Mouse (Mus musculus): Measurements from ENCODE around the gene Ube2q2.
A peak's percentile ranks its signal among the peaks of the same experiment; 100 is the strongest.

Gene Ube2q2

DNA sequence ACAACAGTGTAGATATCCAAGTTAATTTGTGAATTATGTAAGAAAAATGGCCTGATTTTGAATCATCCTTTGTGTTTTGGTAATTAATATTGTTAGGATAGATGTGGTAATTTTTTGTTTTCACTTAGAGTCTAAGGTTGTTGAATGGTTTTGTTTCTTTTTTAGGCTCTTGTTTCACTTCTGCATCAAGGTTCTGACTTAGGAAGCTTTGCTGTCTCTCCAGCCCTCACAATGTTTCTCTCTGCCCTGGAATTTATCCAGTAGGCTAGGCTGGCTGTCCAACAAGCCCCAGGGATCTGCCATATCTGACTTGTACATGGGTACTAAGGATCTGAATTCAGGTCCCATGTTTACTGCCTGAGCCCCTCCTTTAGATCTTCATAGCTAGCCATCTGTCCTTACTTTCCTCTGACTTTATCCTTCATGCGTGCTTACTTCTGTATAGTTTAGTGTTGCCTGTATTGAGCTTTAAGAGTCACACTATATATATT is 23.6 kb downstream of the Ube2q2 start:
- DNase-seq (ENCODE audit: low spot score in 2 of 2), result no peak

DNA sequence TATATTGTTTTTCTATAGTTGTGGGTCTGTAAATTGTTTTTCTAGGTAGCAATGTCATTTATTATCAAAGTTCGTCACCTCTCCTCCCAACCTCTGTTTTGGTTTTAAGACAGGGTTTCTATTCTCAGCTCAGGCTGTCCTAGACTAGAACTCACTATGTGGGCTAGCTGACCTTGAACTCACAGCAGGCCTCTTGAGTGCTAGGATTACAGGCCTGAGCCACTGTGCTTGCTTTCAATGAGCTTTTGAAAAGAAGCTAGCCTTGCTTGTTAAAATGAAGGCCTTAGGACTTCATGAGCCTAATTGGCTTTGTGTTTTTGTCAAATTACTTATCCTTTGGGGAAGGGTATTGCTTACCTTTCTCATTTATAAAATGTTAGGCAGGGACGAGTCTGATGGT is 25.6 kb downstream of the Ube2q2 start:
- DNase-seq (ENCODE audit: low spot score in 2 of 2), result no peak

DNA sequence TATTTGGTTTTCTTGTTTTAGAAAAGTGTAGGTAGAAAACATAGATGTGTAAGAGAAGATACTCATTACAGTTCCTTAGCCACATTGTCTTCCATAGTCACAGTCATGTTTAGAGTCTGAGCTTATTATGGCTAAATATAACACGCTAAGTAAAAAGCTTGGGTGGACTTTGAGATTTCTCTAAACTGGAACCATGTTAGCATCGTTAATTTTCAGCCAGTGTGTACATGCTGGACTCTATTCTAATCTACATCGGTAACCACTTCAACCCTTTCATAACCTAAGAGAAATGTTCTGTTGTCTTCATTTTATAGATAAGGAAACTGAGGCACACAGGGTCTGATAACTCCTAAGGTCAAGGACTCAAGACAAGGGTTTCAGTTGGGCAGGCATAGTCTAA is 47.2 kb downstream of the Ube2q2 start:
- DNase-seq (ENCODE audit: low spot score in 2 of 2), result no peak

DNA sequence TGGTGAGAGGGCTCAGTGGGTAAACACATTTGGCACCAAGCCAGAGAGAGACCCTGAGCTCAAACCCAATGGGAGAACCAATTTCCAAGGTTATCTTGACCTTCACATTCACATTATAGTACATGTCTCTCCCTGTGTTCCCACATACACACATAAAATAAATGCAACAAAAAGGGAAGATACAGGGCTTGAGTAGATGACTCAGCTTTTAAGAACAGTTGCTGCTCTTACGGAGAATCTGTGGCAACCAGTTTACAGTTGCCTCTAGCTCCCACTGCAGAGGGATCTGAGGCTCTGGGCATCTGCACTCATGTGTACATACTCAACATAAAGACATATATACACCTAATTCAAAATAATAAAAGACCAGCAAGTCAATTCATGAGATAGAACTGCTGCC is 49.6 kb downstream of the Ube2q2 start:
- no peak for DNase-seq (ENCODE audit: low spot score in 2 of 2)

DNA sequence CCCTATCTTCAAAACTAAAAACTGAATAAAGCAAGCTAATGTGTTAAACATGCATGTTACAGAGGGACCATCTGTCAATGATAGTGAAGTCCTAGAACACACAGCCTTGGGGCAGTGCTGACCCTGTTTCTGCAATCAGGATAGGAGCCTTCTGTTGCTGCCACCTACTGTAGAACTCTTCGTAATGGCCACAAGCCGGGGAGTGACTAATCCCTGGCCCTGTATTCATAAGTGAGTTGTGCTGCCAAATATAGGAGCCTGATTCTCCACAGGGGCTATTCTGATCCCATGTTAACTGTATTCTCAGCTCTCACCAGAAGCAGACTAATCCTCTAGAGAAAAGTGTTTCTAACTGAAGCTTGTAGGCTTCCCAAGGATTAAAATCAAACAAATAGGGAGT is 50.7 kb downstream of the Ube2q2 start:
- DNase-seq (ENCODE audit: low spot score in 2 of 2), result peak; percentile 13 to 20

DNA sequence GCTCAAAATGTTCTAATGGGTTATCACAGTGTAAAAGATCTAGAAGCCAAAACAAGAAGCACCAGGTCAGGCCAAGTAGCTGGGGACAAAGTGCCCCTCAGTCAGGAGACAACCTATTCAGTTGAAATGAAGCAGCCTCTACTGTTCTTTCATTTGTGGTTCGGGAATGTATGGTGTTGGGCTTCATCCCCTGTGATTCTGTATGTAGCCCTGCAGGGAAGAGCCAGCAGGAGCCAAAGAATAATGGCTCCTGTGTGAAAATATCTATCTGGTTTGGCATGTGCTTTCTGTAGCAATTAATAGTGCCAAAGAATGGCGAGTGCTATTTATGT is 59.8 kb downstream of the Ube2q2 start:
- DNase-seq (ENCODE audit: low spot score in 2 of 2), result no peak

DNA sequence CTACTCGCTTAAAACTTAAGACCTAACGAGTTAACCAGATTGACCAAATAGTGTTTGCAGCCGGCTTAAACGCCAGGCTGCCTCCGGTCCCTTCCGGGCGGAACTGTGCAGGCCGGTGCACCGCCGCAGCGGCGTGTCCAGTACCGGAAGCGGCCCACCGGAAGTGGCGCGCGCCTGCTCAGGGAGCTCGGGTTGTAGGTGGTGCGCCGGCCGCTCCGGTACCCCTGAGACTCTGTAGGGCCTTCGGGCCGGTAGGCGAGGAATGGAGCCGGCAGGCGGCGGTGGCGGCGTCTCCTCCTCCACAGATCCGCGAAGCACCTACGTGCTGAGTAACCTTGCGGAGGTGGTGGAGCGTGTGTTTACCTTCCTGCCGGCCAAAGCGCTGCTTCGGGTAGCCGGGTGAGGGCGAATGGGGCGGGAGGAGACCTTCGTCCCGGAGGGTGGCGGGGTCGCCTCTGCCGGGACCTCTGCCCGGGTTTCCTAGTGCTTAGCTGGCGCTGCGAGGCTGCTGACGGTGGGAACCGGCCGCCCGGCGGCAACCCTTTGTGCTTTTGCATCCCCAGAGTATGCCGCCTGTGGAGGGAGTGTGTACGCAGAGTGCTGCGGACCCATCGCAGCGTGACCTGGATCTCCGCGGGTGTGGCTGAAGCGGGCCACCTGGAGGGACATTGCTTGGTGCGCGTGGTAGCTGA is 60.3 kb downstream of the Ube2q2 start, which contains the start of gene Fbxo22:
Gene Fbxo22 (plus strand): TSS at position 136 of the 692 bp plus-strand sequence.
- DNase-seq (ENCODE audit: low spot score in 2 of 2), result peak; percentile 85 to 86

DNA sequence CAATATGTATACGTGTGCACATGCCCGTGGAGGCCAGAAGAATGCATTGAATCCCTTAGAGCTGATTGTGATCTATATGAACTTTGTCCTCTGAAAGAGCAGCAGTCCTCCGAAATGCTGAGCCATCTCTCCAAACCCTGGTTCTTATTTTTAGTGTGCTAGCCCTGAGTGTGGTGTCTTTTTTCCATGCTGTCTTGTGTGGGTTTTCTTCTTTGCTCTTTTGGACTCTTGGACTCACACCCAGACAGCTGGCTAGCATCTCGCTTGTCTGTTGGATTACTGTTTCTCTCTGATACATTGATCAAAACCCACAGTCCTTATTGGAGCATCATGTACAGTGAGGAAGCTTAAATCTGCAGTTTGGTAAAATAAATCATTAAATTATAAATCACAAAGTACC is 63.0 kb downstream of the Ube2q2 start:
- no peak for DNase-seq (ENCODE audit: low spot score in 2 of 2)

DNA sequence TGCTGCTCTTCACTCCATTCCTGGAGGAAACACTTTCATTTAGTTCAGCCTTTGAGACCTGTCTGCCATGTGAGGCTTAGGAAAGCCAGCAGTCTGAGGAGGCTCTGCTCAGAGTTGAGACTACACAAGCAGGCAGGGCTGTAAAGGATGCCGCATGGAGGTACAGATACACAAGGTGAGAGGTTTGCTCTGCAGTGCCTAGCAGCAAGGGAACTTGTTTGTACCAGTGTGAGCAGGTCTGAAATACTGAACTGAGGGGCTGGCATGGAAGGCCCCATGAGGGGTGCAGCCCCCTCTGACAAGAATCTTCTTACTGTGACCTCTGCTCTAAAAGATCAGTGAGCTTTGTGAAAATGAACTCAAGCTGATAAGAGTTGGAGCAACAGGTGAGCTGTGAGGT is 64.7 kb downstream of the Ube2q2 start:
- DNase-seq (ENCODE audit: low spot score in 2 of 2), result no peak

DNA sequence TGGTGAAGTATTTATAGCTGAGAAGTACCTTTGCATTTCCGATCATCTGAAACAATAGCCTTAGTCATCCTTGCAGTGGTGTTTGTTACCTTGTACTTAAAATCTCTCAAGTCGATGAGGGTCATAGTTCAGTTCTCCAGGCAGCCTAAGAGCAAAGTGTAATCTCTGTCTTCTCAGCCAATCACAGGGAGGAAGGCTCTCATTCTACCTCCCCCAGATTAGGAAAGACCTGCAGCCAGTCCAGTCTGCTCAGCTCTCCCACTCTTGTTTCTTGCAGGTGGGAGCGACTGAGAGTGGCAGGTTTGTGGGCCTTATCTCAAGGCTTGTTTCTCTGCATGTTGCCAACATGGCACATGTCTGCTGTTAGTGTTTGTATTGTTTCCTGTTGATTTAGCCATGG is 66.4 kb downstream of the Ube2q2 start:
- DNase-seq (ENCODE audit: low spot score in 2 of 2), result no peak

DNA sequence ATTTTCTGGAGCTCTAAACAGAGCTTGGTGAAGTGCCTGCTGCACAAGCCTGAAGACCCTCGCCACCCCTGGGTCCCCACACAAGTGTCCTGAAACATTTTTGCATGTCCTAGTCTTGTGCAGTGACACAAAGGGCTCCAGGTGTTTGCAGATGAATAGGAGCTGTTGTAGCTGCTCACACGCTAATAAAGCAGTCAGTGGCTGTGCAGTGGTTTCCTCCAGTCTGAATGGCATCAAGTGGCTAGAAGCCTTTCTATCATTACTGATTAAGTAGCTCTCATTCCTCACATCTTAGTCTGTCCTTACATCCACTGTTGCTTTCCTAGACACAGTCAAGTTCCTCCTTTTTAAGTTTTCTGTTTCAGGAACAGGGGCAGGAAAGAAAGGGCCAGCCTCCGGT is 67.0 kb downstream of the Ube2q2 start:
- no peak for DNase-seq (ENCODE audit: low spot score in 2 of 2)

DNA sequence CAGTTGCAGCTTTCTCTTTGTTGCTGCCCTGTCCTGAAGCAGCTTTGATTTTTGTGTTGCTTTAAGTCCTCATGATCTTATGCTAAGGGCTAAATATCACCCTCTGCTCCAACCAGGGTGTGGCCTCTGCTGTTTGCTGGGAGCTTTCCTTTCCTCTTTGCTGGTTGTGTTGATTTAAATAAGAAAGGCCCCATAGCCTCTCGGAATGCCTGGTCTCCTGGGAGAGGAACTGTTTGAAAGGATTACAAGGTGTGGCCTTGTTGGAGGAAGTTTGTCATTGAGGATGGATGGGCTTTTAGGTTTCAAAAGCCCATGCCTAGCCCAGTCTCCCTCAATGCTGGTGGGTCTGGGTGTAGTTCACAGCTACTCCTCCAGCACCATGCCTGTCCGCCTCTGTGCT is 67.4 kb downstream of the Ube2q2 start:
- no peak for DNase-seq (ENCODE audit: low spot score in 2 of 2)

DNA sequence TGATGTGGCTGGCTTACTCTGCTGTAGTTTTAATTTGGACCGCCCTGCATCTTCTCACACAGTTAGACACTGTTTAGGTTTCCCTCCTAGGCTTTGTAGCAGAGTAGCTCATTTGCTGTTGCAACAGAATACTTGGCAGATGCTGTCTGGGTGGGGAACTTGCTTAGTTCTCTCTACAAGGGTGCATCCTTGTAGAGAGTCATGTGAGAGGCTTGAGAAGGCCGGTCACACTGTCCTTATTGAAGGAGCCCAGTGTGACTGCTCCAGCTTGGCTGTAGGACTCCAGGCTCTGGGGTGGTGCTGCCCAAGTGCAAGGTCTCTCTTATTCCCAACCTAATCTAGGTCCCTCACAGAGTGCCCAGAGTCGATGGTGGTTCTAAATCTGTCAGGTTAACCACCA is 68.7 kb downstream of the Ube2q2 start:
- no peak for DNase-seq (ENCODE audit: low spot score in 2 of 2)

DNA sequence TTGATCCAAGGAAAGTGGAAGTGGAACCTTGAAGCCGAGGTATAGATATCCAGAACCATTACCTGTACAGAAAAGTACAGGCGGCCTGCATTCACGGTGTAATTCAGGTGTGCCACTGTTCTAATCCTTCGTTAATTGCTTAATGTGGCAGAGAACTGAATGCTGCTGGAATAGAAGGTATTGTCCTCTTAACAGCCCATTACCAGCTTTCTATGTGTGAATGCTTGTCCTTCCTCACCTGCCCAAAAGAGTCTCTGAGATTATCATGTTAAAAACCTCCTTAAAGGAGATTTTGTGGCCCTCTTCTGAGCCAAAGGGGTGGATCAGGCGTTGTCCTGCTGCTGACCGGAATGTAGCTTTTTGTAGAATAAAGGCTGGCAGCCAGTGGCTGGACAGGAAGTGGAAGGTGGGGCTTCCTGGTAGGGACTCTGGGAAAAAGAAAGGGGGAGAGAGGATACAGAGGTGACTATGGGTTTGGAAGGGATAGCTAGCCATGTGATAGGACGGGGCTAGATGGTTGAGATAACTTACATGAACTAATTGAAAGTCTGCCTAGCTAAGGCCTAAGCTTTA is 76.6 kb downstream of the Ube2q2 start:
- DNase-seq (ENCODE audit: low spot score in 2 of 2), result peak; percentile 43 to 72

DNA sequence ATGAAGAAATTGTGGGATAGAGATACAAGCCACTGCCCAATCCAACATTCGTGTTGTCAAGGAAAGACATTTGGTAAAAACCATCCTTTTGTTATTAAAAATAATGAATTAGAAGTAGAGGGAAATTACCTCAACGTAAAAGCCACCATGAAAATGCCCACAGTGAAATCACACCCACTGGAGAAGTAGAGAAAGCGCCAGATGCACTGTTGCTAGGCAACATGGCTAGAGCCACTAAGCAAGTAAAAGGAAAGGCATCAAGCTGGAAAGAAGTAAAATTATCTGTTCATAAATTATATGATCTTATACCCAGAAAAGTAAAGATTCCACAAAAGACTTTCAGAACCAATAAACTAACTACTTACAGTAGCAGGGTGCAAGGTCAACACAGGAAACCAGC is 77.6 kb downstream of the Ube2q2 start:
- DNase-seq (ENCODE audit: low spot score in 2 of 2), result no peak

DNA sequence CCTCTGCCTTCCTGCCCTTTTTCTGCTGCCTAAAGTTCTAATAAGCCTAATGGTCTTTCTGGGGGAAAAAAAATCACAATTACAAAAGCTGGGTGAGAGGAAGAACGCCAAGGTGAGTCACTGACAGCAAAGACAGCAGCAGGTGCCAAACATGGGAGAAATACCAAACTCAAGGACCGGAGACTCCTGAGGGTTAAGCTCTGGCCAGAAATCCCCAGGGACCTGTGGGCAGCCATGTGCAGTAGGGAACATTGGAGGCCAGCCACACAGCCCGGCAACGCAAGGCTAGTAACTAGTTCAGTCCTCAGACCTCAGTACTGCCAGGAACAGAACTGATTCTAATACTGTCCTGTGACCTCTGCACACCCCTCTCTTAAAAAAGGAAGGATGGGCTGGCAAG is 79.5 kb downstream of the Ube2q2 start:
- no peak for DNase-seq (ENCODE audit: low spot score in 2 of 2)

DNA sequence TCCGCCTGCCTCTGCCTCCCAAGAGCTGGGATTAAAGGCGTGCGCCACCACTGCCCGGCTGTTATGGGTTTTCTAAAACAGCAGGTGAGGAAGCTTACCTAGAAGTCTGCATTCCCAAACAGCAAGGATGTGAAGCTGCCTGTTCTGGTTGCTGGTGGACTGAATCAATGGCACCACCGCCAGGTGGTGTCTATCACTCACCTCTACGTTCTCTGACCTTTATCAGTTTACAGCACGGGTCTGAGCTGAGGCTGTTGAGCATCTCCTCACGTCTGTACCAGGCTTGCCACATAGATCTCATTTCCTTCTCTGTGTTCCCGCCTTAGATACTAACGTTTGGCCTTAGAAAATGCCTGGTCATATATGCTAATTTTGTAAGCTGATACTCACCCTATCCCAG is 80.4 kb downstream of the Ube2q2 start:
- DNase-seq (ENCODE audit: low spot score in 2 of 2), result no peak

DNA sequence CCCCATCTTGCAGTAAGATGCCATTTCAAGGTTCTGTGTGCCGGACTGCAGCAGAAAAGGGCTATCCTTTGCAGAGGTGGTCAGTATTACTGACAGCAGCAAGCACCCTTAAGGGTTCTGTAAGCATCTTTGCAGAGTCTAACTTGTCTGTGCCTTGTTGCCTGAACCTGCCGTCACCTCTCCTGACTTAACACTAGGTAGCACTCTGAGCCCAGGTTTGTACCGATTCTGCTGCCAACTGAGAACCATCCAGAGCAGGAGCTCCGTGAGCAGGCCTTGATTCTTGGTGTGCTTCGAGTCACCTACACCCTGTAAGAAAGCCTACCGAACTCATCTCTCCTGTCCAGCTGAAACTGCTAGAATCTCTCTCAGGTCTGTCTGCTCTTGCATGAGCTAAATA is 82.9 kb downstream of the Ube2q2 start:
- DNase-seq (ENCODE audit: low spot score in 2 of 2), result no peak

DNA sequence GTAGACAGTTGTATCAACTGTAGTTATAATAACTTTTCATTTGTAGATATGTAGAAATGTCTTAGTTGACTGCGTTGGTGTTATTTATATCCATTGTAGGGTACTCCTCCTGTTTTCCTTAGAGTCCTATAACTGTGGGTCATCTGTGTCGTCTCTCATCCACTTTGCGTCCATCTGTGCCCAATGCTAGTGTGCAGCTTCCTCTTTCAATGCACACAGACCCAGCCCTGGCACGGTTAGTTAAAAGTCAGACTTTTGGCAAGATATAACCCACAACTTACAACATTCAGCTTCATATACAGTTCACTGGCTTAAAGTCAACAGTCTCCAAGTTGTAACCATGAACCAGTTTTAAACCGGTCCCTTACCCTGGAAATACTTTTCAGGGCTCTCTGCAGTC is 83.5 kb downstream of the Ube2q2 start:
- no peak for DNase-seq (ENCODE audit: low spot score in 2 of 2)

DNA sequence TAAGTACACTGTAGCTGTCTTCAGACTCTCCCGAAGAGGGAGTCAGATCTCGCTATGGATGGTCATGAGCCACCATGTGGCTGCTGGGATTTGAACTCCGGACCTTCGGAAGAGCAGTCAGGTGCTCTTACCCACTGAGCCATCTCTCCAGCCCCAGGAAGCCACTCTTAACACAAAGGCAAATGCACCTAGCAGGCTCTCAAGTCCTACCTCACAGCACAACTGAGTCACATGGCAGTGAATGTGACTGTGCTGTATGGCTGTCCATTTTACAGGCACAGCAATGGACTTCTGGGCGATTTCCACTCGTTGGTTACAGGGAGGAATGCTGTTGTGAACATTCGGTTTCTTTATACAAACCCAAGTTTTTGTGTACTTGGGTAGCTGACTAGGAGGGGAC is 83.9 kb downstream of the Ube2q2 start:
- DNase-seq (ENCODE audit: low spot score in 2 of 2), result no peak

DNA sequence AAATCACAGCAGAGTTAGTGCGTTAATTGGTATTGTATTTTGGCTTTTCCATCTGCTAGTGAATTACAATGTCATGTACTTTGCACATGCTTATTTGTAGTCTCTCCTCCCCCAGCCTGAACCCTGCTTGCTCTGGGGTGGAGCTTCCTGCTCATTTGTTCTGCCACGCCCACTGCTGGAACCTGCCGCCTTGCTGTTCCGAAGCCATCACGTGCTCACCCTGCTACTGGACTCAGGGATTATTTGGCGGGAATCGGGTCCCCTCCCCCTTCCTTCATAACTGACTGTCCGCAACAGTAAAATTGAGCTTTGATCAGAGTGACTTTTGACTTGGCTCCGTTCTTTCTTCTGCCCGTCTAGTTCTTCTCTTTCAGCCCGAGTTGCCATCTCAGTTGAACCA is 84.4 kb downstream of the Ube2q2 start:
- DNase-seq (ENCODE audit: low spot score in 2 of 2), result peak; percentile 39 to 59

DNA sequence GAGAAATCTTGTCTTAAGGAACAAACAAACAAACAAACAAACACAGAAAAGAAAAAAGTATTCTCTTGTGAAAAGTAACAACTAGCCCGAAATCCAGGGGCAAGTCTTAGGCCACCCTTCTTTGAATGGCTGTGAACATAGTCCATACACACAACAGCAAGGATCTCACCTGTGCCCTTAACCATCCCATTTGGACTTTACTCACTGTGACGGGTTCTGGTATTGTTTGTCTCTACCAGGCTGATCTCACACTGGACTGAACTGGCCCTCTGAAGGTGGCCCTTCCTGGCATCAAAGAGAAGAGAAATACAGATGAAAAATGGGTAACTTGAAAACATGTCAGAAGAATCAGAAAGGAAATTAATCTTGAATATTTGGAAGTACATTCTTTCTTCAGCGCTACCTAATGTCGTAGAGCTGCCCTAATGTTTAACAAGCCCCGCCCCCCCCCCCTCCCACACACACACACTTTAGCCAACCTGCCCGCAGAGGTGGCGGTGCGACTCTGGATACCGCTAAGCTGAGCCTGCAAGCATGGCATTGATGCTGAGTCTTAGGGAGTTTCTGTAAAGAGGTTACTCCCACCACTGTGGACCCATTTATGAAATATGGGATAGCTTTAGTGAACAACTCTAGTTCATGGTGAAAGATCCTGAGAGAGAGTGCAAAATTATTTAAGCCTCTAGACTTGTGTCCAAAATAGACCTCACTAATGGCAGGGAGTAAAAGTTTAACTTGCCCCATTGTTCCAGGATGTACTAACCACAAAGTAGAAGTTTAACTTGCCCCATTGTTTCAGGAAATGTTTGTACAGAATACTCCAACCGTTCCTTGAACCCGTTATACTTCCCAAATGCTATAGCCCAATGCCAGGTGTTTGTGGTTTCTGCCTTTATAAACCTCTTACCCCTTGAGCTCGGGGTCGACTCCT is 87.8 kb downstream of the Ube2q2 start:
- DNase-seq (ENCODE audit: low spot score in 2 of 2), result no peak

DNA sequence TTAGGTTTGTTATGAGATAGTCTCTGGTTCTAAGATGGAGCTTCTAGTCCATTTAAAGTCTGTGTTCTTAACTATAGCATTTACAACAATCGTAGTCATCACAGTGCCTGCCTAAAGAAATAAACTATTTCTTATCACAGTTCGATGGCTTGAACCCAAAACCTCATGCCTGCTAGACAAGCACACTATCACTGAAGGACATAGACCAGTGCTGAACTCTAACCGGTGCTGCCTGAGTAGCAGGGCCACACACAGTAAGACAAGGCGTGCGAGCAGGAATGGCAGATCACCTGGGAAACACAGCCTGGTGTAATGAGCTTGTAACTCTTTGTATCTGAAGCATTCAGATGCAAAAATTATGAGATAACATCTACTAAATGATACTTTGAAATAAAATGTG is 92.2 kb downstream of the Ube2q2 start:
- no peak for DNase-seq (ENCODE audit: low spot score in 2 of 2)

Data from heart, adult 9 months (tissue).